Mouse (Mus musculus): ENCODE results near the gene Olfr524.

GRCm38 (mm10) chr7:140192445-140192844 lies 13.3 kb downstream of the Olfr524 start:
- TF ChIP-seq TAL1 (IDR thresholded peaks at IDR 0.05; ENCODE audit: low read length) (no peak), GATA1 (IDR thresholded peaks at IDR 0.05; ENCODE audit: low read length) (no peak)
